ENCODE assay signal across 14 mouse cellular contexts in the genomic region with DNA sequence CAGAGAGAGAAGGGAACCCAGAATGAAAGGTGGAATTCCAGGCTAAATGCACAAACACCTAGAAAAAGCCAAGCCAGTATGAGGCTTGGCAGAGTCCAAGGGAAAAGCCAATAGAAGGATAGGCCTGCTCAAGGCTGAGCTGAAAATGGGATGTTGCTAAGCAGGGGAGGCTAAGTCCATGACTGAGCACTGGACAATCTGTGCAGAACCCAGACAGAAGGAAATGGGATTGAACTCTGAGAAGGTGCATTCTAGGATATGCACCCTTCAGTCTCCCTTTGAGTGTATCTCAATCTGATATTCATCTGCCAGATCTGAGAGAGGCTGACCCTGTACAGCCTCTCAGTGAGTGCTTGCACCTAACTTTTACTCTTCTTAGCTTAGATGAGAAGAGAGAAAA.
"Had no signal": no experiment of that assay in that cellular context is flagged by ENCODE, and none has a peak within 500 bp of the region (broad histone marks: within the 10 kb centered on the region; RNA-seq: fewer than 3 reads in every experiment).

No protein-coding gene starts in this region.

- ATAC-seq: inflammation-experienced regulatory T-cells, adult 6 months; lung, postnatal 0 days; midbrain, embryonic 15.5 days had no signal

- H3K4me1 ChIP-seq: limb, embryonic 12.5 days; midbrain, embryonic 15.5 days had no signal

- H3K9me3 ChIP-seq: limb, embryonic 12.5 days; midbrain, embryonic 10.5 days; midbrain, embryonic 15.5 days had no signal

- H3K27ac ChIP-seq: kidney, postnatal 0 days; layer of hippocampus, adult 2 months; limb, embryonic 12.5 days; midbrain, embryonic 10.5 days; midbrain, embryonic 15.5 days had no signal

- H3K36me3 ChIP-seq: limb, embryonic 12.5 days; midbrain, embryonic 10.5 days; midbrain, embryonic 15.5 days had no signal

- H3K27me3 ChIP-seq: limb, embryonic 12.5 days; midbrain, embryonic 15.5 days had no signal

- H3K9ac ChIP-seq: limb, embryonic 12.5 days; midbrain, embryonic 15.5 days had no signal

- DNase-seq: kidney, adult 11 months; kidney, adult 9 months; kidney, postnatal 4 days; lung, adult 2 months; lung, postnatal 36 days; right cerebral cortex, postnatal 14 days; thymus, postnatal 36 days had no signal

- H3K4me3 ChIP-seq: layer of hippocampus, adult 2 months; limb, embryonic 12.5 days; midbrain, embryonic 10.5 days; midbrain, embryonic 15.5 days had no signal

- H3K4me2 ChIP-seq: limb, embryonic 12.5 days; midbrain, embryonic 15.5 days had no signal
